Mouse (Mus musculus) left cerebral cortex, adult 2 months (tissue): ENCODE measurements around the gene Lef1. TPM values are rescaled to one million over a fixed set of nuclear protein-coding genes. Genes with fewer than 3 reads are reported as not detected.

ENCODE experiments used
- DNase-seq, 2 experiments: peaks; one replicate each; pipeline ENCODE4 v3.0.0; 2021 to 2022; ENCODE audit warnings: low spot score in 2 of 2, mixed read lengths in 1 of 2; ENCODE audit errors: extremely low spot score in 1 of 2
- H3K27ac ChIP-seq: fragments of 200-600 bp; 2 replicates; pipeline ENCODE4 v1.8.1; 2022
- H3K4me3 ChIP-seq: fragments of 200-600 bp; 2 replicates; pipeline ENCODE4 v1.8.1; 2022
- CTCF ChIP-seq: fragments of 200-600 bp; IDR thresholded peaks from 2 replicates; pipeline ENCODE4 v1.8.1; 2022; ENCODE audit warnings: antibody characterized with exemption, mild to moderate bottlenecking, moderate library complexity
- intact Hi-C: fragments of 180-260 bp; cut with DNase I; formaldehyde crosslinking; loops from one replicate; pipeline ENCODE4 v1.15.1; 2025
- total RNA-seq, 2 experiments: library from RNA; stranded (reverse); gene quantifications; 2 replicates each; pipeline ENCODE4 v1.2.3; 2021

Lef1 gene
- total RNA-seq, 2 experiments from 2014 or later, result 5.5 to 7.9 TPM

GRCm38 (mm10) chr3:131085978-131086377, 24.3 kb upstream of the Lef1 start:
- DNase-seq, result no peak
- Histone ChIP-seq H3K27ac (no peak overlapping the region), H3K4me3 (no peak overlapping the region)
- intact Hi-C loops, result no loop called here
- no peak for TF ChIP-seq CTCF

GRCm38 (mm10) chr3:131089721-131090120, 20.6 kb upstream of the Lef1 start:
- H3K27ac ChIP-seq, result no peak overlapping the region
- DNase-seq, result no peak

GRCm38 (mm10) chr3:131092113-131092512, 18.2 kb upstream of the Lef1 start:
- TF ChIP-seq CTCF, result no peak
- Histone ChIP-seq H3K4me3 (no peak overlapping the region), H3K27ac (no peak overlapping the region)
- no peak for DNase-seq
- intact Hi-C loops, result no loop called here

More at GRCm38 (mm10) chr3:131089721-131090120, 20.6 kb upstream of the Lef1 start:
- H3K4me3 ChIP-seq, result no peak overlapping the region
- intact Hi-C loops, result no loop called here
- TF ChIP-seq CTCF, result no peak

GRCm38 (mm10) chr3:131093736-131094135, 16.5 kb upstream of the Lef1 start:
- no peak for DNase-seq
- H3K4me3 ChIP-seq, result no peak overlapping the region
- H3K27ac ChIP-seq, result no peak overlapping the region
- TF ChIP-seq CTCF, result no peak
- intact Hi-C loops, result no loop called here

GRCm38 (mm10) chr3:131096105-131096504, 14.2 kb upstream of the Lef1 start:
- intact Hi-C loops, result no loop called here
- no peak overlapping the region for H3K4me3 ChIP-seq
- no peak overlapping the region for H3K27ac ChIP-seq
- no peak for DNase-seq
- no peak for TF ChIP-seq CTCF

- intact Hi-C loops, result no loop called here
- Histone ChIP-seq H3K4me3 (no peak overlapping the region), H3K27ac (no peak overlapping the region)
- no peak for TF ChIP-seq CTCF
- no peak for DNase-seq
Observed at GRCm38 (mm10) chr3:131102191-131102774, 8.0 kb upstream of the Lef1 start.

GRCm38 (mm10) chr3:131105362-131105761, 4.9 kb upstream of the Lef1 start:
- intact Hi-C loops, result loop anchor here (5.0 kb wide), 1 partner anchor 1888 kb away; no protein-coding TSS in a partner anchor
- no peak for DNase-seq
- Histone ChIP-seq H3K27ac (no peak overlapping the region), H3K4me3 (no peak overlapping the region)
- no peak for TF ChIP-seq CTCF

- TF ChIP-seq CTCF, result no peak
- peak in 1 of 2 experiments; percentile 26 for DNase-seq
- Histone ChIP-seq H3K27ac (peak overlapping the region; percentile 59), H3K4me3 (peak overlapping the region; percentile 31)
- intact Hi-C loops, result loop anchor here (5.0 kb wide), 1 partner anchor 1889 kb away; no protein-coding TSS in a partner anchor
Observed at GRCm38 (mm10) chr3:131105940-131106401, 4.3 kb upstream of the Lef1 start.

GRCm38 (mm10) chr3:131106451-131107291, 3.6 kb upstream of the Lef1 start:
- H3K4me3 ChIP-seq, result peak overlapping the region; percentile 31
- TF ChIP-seq CTCF, result no peak
- intact Hi-C loops, result loop anchor here (5.0 kb wide), 1 partner anchor 1889 kb away; no protein-coding TSS in a partner anchor
- peak overlapping the region; percentile 59 for H3K27ac ChIP-seq
- DNase-seq, result peak in 1 of 2 experiments; percentile 24

- H3K27ac ChIP-seq, result no peak overlapping the region
- TF ChIP-seq CTCF, result no peak
- intact Hi-C loops, result loop anchor here (5.0 kb wide), 1 partner anchor 1890 kb away; no protein-coding TSS in a partner anchor
- peak overlapping the region; percentile 31 for H3K4me3 ChIP-seq
- no peak for DNase-seq
Observed at GRCm38 (mm10) chr3:131107301-131108093, 2.8 kb upstream of the Lef1 start.

- no peak overlapping the region for H3K4me3 ChIP-seq
- intact Hi-C loops, result loop anchor here (5.0 kb wide), 1 partner anchor 1891 kb away; no protein-coding TSS in a partner anchor
- H3K27ac ChIP-seq, result no peak overlapping the region
- TF ChIP-seq CTCF, result no peak
- no peak for DNase-seq
Observed at GRCm38 (mm10) chr3:131108094-131108653, 2.1 kb upstream of the Lef1 start.
